Mouse (Mus musculus) MEL (cell line): ENCODE data around the gene Zfp941. TPM values are rescaled to one million over a fixed set of nuclear protein-coding genes. Genes with fewer than 3 reads are reported as not detected.

Experiments
- DNase-seq: peaks from one replicate; pipeline ENCODE4 v3.0.0; 2011; ENCODE audit warnings: low read depth, low spot score
- H3K27ac ChIP-seq: 2 replicates; pipeline ENCODE4 v1.5.1; 2012; ENCODE audit warnings: low read depth, mild to moderate bottlenecking, control low read depth, low read length, moderate library complexity; ENCODE audit not compliant: control insufficient read depth
- H3K27me3 ChIP-seq, 2 experiments: fragments of 150-350 bp in 1 of 2; sonication (generic) in 1 of 2; 2 replicates each; pipeline ENCODE4 v1.6.1; 2012; ENCODE audit warnings: low read length in 2 of 2, mild to moderate bottlenecking in 2 of 2, improper control_type of control experiment in 1 of 2, moderate library complexity in 1 of 2; ENCODE audit not compliant: insufficient read depth in 2 of 2, control insufficient read depth in 1 of 2
- H3K36me3 ChIP-seq, 2 experiments: 2 replicates each; pipeline ENCODE4 v1.6.1; 2012 to 2014; ENCODE audit warnings: low read length in 2 of 2, improper control_type of control experiment in 1 of 2, inconsistent platforms in 1 of 2, mild to moderate bottlenecking in 1 of 2; ENCODE audit not compliant: insufficient read depth in 2 of 2, control insufficient read depth in 1 of 2
- H3K4me1 ChIP-seq, 2 experiments: fragments of 150-350 bp in 1 of 2; sonication (generic) in 1 of 2; 2 replicates each; pipeline ENCODE4 v1.6.1; 2012; ENCODE audit warnings: low read length in 2 of 2, improper control_type of control experiment in 1 of 2, mild to moderate bottlenecking in 1 of 2; ENCODE audit not compliant: insufficient read depth in 2 of 2, control insufficient read depth in 1 of 2
- H3K4me3 ChIP-seq, 2 experiments: fragments of 150-350 bp in 1 of 2; sonication (generic) in 1 of 2; 2 replicates each; pipeline ENCODE4 v1.5.1; 2012; ENCODE audit warnings: low read depth in 2 of 2, low read length in 2 of 2, mild to moderate bottlenecking in 2 of 2, moderate library complexity in 2 of 2, control low read depth in 1 of 2, improper control_type of control experiment in 1 of 2; ENCODE audit not compliant: control insufficient read depth in 1 of 2, insufficient read depth in 1 of 2
- H3K79me2 ChIP-seq: 2 replicates; pipeline ENCODE4 v1.6.1; 2012; ENCODE audit warnings: mild to moderate bottlenecking, low read length, moderate library complexity; ENCODE audit not compliant: control insufficient read depth, poor library complexity, insufficient read depth
- H3K9ac ChIP-seq: 2 replicates; pipeline ENCODE4 v1.6.1; 2012; ENCODE audit warnings: low read depth, mild to moderate bottlenecking, control low read depth, low read length, moderate library complexity; ENCODE audit not compliant: control insufficient read depth, poor library complexity, severe bottlenecking
- H3K9me3 ChIP-seq: fragments of 150-350 bp; sonication (generic); replicated peaks from 2 replicates; pipeline ENCODE4 v1.6.1; 2012; ENCODE audit warnings: mild to moderate bottlenecking, low read length, improper control_type of control experiment, moderate library complexity; ENCODE audit not compliant: insufficient read depth
- BHLHE40 ChIP-seq: IDR thresholded peaks from 2 replicates; pipeline ENCODE4 v1.6.1; 2012; ENCODE audit warnings: low read depth, mild to moderate bottlenecking, inconsistent platforms, low read length, improper control_type of control experiment, borderline replicate concordance
- CHD2 ChIP-seq: IDR thresholded peaks from 2 replicates; pipeline ENCODE4 v1.6.1; 2011; ENCODE audit warnings: low read length, improper control_type of control experiment
- CTCF ChIP-seq, 3 experiments: IDR thresholded peaks in 2 of 3; conservative IDR thresholded peaks in 1 of 3; 2 replicates each; pipeline ENCODE4 v1.5.1; 2011 to 2012; ENCODE audit warnings: low read length in 3 of 3, low read depth in 2 of 3, mild to moderate bottlenecking in 2 of 3, improper control_type of control experiment in 1 of 3, inconsistent platforms in 1 of 3, mixed read lengths in 1 of 3, moderate library complexity in 1 of 3; ENCODE audit not compliant: control insufficient read depth in 1 of 3, insufficient read depth in 1 of 3, poor library complexity in 1 of 3, severe bottlenecking in 1 of 3
- E2F4 ChIP-seq: IDR thresholded peaks from 2 replicates; pipeline ENCODE4 v1.6.1; 2011; ENCODE audit warnings: low read depth, low read length, improper control_type of control experiment, borderline replicate concordance
- ELF1 ChIP-seq: IDR thresholded peaks from 2 replicates; pipeline ENCODE4 v1.6.1; 2014; ENCODE audit warnings: low read depth, mild to moderate bottlenecking, inconsistent platforms, low read length, improper control_type of control experiment, moderate library complexity
- EP300 ChIP-seq, 2 experiments: IDR thresholded peaks; 2 replicates each; pipeline ENCODE4 v1.6.1; 2011; ENCODE audit warnings: improper control_type of control experiment in 2 of 2, low read length in 2 of 2, low read depth in 1 of 2, mild to moderate bottlenecking in 1 of 2
- ETS1 ChIP-seq: IDR thresholded peaks from 2 replicates; pipeline ENCODE4 v1.6.1; 2012; ENCODE audit warnings: low read depth, mild to moderate bottlenecking, inconsistent platforms, low read length, improper control_type of control experiment, moderate library complexity
- GATA1 ChIP-seq: IDR thresholded peaks from 2 replicates; pipeline ENCODE4 v1.6.1; 2011; ENCODE audit warnings: low read depth, low read length, improper control_type of control experiment
- HCFC1 ChIP-seq: IDR thresholded peaks from 2 replicates; pipeline ENCODE4 v1.6.1; 2012; ENCODE audit warnings: low read depth, mild to moderate bottlenecking, inconsistent platforms, low read length, improper control_type of control experiment, moderate library complexity
- KAT2A ChIP-seq: conservative IDR thresholded peaks from 2 replicates; pipeline ENCODE4 v1.6.1; 2012; ENCODE audit warnings: low read depth, low read length, improper control_type of control experiment, inconsistent platforms
- MAFK ChIP-seq: IDR thresholded peaks from 2 replicates; pipeline ENCODE4 v1.6.1; 2011; ENCODE audit warnings: low read depth, mild to moderate bottlenecking, low read length, improper control_type of control experiment, borderline replicate concordance
- MAZ ChIP-seq: IDR thresholded peaks from 2 replicates; pipeline ENCODE4 v1.6.1; 2012; ENCODE audit warnings: low read depth, mild to moderate bottlenecking, inconsistent platforms, low read length, improper control_type of control experiment
- MEF2A ChIP-seq: IDR thresholded peaks from 2 replicates; pipeline ENCODE4 v1.6.1; 2014; ENCODE audit warnings: low read depth, mild to moderate bottlenecking, inconsistent platforms, low read length, improper control_type of control experiment; ENCODE audit not compliant: poor library complexity, insufficient replicate concordance, severe bottlenecking; ENCODE audit errors: extremely low read depth
- MYB ChIP-seq: IDR thresholded peaks from 2 replicates; pipeline ENCODE4 v1.6.1; 2011; ENCODE audit warnings: mild to moderate bottlenecking, low read depth, low read length, improper control_type of control experiment
- MYC ChIP-seq: IDR thresholded peaks from 2 replicates; pipeline ENCODE4 v1.6.1; 2011; ENCODE audit warnings: low read depth, mild to moderate bottlenecking, low read length, improper control_type of control experiment, moderate library complexity
- NRF1 ChIP-seq: IDR thresholded peaks from 2 replicates; pipeline ENCODE4 v1.6.1; 2014; ENCODE audit warnings: low read depth, mild to moderate bottlenecking, inconsistent platforms, low read length, improper control_type of control experiment, moderate library complexity; ENCODE audit not compliant: poor library complexity, insufficient read depth, severe bottlenecking
- POLR2A ChIP-seq, 2 experiments: IDR thresholded peaks; 2 replicates each; pipeline ENCODE4 v1.6.1; 2011 to 2012; ENCODE audit warnings: low read length in 2 of 2, mild to moderate bottlenecking in 2 of 2, control low read depth in 1 of 2, improper control_type of control experiment in 1 of 2, low read depth in 1 of 2, moderate library complexity in 1 of 2; ENCODE audit not compliant: control insufficient read depth in 1 of 2, insufficient read depth in 1 of 2, poor library complexity in 1 of 2
- POLR2AphosphoS2 ChIP-seq: IDR thresholded peaks from 2 replicates; pipeline ENCODE4 v1.6.1; 2011; ENCODE audit warnings: low read length, improper control_type of control experiment
- POLR2AphosphoS5 ChIP-seq: IDR thresholded peaks from 2 replicates; pipeline ENCODE4 v1.6.1; 2012; ENCODE audit warnings: low read depth, borderline replicate concordance, mild to moderate bottlenecking, inconsistent platforms, low read length, moderate library complexity, mixed read lengths
- RAD21 ChIP-seq: IDR thresholded peaks from 2 replicates; pipeline ENCODE4 v1.6.1; 2011; ENCODE audit warnings: mild to moderate bottlenecking, low read depth, low read length, improper control_type of control experiment
- SIN3A ChIP-seq: IDR thresholded peaks from 2 replicates; pipeline ENCODE4 v1.6.1; 2012; ENCODE audit warnings: low read length, improper control_type of control experiment, inconsistent platforms
- TBP ChIP-seq: IDR thresholded peaks from 2 replicates; pipeline ENCODE4 v1.8.0; 2011; ENCODE audit warnings: low read depth, low read length, improper control_type of control experiment
- UBTF ChIP-seq: IDR thresholded peaks from 2 replicates; pipeline ENCODE4 v1.6.1; 2012; ENCODE audit warnings: low read depth, mild to moderate bottlenecking, inconsistent platforms, low read length, improper control_type of control experiment, moderate library complexity, borderline replicate concordance; ENCODE audit not compliant: insufficient read depth
- USF1 ChIP-seq: IDR thresholded peaks from 2 replicates; pipeline ENCODE4 v1.6.1; 2014; ENCODE audit warnings: low read depth, mild to moderate bottlenecking, inconsistent platforms, low read length, improper control_type of control experiment, moderate library complexity
- USF2 ChIP-seq, 2 experiments: IDR thresholded peaks; 2 replicates each; pipeline ENCODE4 v1.6.1; 2011 to 2012; ENCODE audit warnings: improper control_type of control experiment in 2 of 2, low read length in 2 of 2, borderline replicate concordance in 1 of 2, inconsistent platforms in 1 of 2, low read depth in 1 of 2, mild to moderate bottlenecking in 1 of 2; ENCODE audit not compliant: insufficient read depth in 1 of 2
- ZC3H11A ChIP-seq: IDR thresholded peaks from 2 replicates; pipeline ENCODE4 v1.6.1; 2012; ENCODE audit warnings: low read depth, mild to moderate bottlenecking, inconsistent platforms, low read length, improper control_type of control experiment
- ZKSCAN1 ChIP-seq: IDR thresholded peaks from 2 replicates; pipeline ENCODE4 v1.6.1; 2012; ENCODE audit warnings: low read depth, mild to moderate bottlenecking, inconsistent platforms, low read length, improper control_type of control experiment, moderate library complexity
- ZNF384 ChIP-seq: IDR thresholded peaks from 2 replicates; pipeline ENCODE4 v1.6.1; 2012; ENCODE audit warnings: low read depth, mild to moderate bottlenecking, inconsistent platforms, low read length, improper control_type of control experiment
- polyA plus RNA-seq, 2 experiments: library from polyadenylated mRNA; stranded (reverse) in 1 of 2; unstranded in 1 of 2; fragments of >175 nt in 1 of 2; fragments of >200 nt in 1 of 2; gene quantifications; 2 replicates each; pipeline versions ENCODE4 v1.2.1 to v1.2.4; 2012; ENCODE audit warnings: low replicate concordance in 2 of 2, low read depth in 1 of 2; ENCODE audit not compliant: insufficient read length in 2 of 2, insufficient read depth in 1 of 2, missing spikeins in 1 of 2
- total RNA-seq: library from RNA; depleted of rRNA; stranded (reverse); fragments of 300-350 nt; gene quantifications from 2 replicates; pipeline ENCODE4 v1.2.3, GENCODE M21; 2012

The Zfp941 gene
- total and polyA plus RNA-seq, 3 experiments = not detected

DNA sequence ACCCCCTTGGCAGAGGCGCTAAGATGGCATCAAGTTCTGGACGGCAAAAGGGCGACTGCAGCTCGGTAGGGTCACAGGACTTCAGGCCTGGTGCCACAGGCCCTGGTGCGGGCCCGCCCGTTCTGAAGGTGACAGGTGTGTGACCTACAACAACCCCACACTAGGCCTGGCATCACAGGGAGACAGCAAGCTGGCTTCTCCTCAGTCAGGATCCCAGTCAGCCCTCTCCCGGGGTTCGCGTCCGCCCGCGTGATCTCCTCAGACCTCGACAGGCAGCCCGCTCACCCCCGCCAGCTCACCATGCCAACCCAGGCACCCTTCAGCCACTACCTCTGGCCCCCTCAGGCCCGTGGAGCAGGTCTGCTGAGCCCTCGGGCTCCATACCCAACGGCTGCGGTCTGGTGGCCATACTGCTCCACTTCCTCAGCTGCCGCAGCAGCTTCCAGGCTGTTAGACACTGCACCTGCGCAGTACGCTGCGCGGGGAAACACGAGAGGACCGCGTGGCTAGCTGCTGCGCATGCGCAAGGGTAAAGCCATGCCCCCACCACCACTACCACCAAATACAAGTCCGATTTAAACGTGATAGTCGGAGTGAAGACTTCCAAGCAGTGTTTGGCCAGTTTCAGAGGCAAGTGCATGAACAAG, 34.4 kb downstream of the Zfp941 start, which contains the start of gene Syce1:
Gene Syce1, minus strand, starts transcription at position 447 of the 647 bp plus-strand sequence.
- H3K4me3 ChIP-seq = no peak within 1 kb of the TSS
- no peak within 1 kb of the TSS for H3K9ac ChIP-seq
- no peaks in the 10 kb centered on the region for H3K36me3 ChIP-seq
- peaks cover 0 to under 1% of the 10 kb centered on the region in 2 experiments; a peak in 1 of 4 replicates for H3K27me3 ChIP-seq
- no peak within 1 kb of the TSS for H3K27ac ChIP-seq
- TF ChIP-seq ZC3H11A = no peak
- no peak for TF ChIP-seq USF2 (IDR thresholded peaks at IDR 0.05; ENCODE audit: borderline replicate concordance in 1 of 2, insufficient read depth in 1 of 2, low read depth in 1 of 2, low read length in 2 of 2)
- TF ChIP-seq ETS1 = no peak
- no peak for TF ChIP-seq CHD2
- no peak for TF ChIP-seq POLR2AphosphoS2
- no peak for TF ChIP-seq CTCF (IDR thresholded peaks at IDR 0.05 in 2 of 3, conservative IDR thresholded peaks at IDR 0.05 in 1 of 3; ENCODE audit: control insufficient read depth in 1 of 3, insufficient read depth in 1 of 3, low read depth in 2 of 3, low read length in 3 of 3, poor library complexity in 1 of 3, severe bottlenecking in 1 of 3)
- no peak for TF ChIP-seq SIN3A
- TF ChIP-seq TBP = no peak
- TF ChIP-seq POLR2A (IDR thresholded peaks at IDR 0.05; ENCODE audit: control insufficient read depth in 1 of 2, insufficient read depth in 1 of 2, low read depth in 1 of 2, low read length in 2 of 2, poor library complexity in 1 of 2) = no peak
- no peak for TF ChIP-seq MAZ
- no peak for TF ChIP-seq ZNF384
- no peak for TF ChIP-seq POLR2AphosphoS5
- no peak for DNase-seq
- no peaks in the 10 kb centered on the region for H3K4me1 ChIP-seq
- no peaks in the 10 kb centered on the region for H3K79me2 ChIP-seq
- no peaks in the 10 kb centered on the region for H3K9me3 ChIP-seq

GRCm38 (mm10) chr7:140780548-140780947, 41.4 kb downstream of the Zfp941 start:
- no peaks in the 10 kb centered on the region for H3K36me3 ChIP-seq
- DNase-seq = no peak
- no peaks in the 10 kb centered on the region for H3K4me1 ChIP-seq
- H3K9ac ChIP-seq = no peak overlapping the region
- H3K4me3 ChIP-seq = no peak overlapping the region
- no peak overlapping the region for H3K27ac ChIP-seq
- no peaks in the 10 kb centered on the region for H3K79me2 ChIP-seq
- H3K27me3 ChIP-seq = peaks cover 0 to 9% of the 10 kb centered on the region in 2 experiments; a peak in 3 of 4 replicates
- H3K9me3 ChIP-seq = no peaks in the 10 kb centered on the region
- TF ChIP-seq NRF1 = no peak
- TF ChIP-seq KAT2A = no peak
- no peak for TF ChIP-seq ELF1
- TF ChIP-seq MEF2A = no peak
- TF ChIP-seq USF2 (IDR thresholded peaks at IDR 0.05; ENCODE audit: borderline replicate concordance in 1 of 2, insufficient read depth in 1 of 2, low read depth in 1 of 2, low read length in 2 of 2) = no peak
- no peak for TF ChIP-seq POLR2A (IDR thresholded peaks at IDR 0.05; ENCODE audit: control insufficient read depth in 1 of 2, insufficient read depth in 1 of 2, low read depth in 1 of 2, low read length in 2 of 2, poor library complexity in 1 of 2)
- TF ChIP-seq RAD21 = no peak
- TF ChIP-seq MYC = no peak
- TF ChIP-seq MAFK = no peak
- no peak for TF ChIP-seq USF1
- TF ChIP-seq EP300 (IDR thresholded peaks at IDR 0.05; ENCODE audit: low read depth in 1 of 2, low read length in 2 of 2) = no peak
- no peak for TF ChIP-seq GATA1
- no peak for TF ChIP-seq HCFC1
- no peak for TF ChIP-seq MYB
- no peak for TF ChIP-seq ZKSCAN1
- TF ChIP-seq E2F4 = no peak
- no peak for TF ChIP-seq BHLHE40
- TF ChIP-seq UBTF = no peak
